Mouse (Mus musculus) heart, postnatal 0 days (tissue): ENCODE data around the gene Kcnd2. TPM values are rescaled to one million over a fixed set of nuclear protein-coding genes. Genes with fewer than 3 reads are reported as not detected.
A peak's percentile ranks its signal among the peaks of the same experiment; 100 is the strongest.

ENCODE experiments used
- ATAC-seq: fragments of 200-750 bp; cut with Nextera tagmentation; 2 replicates; pipeline ENCODE4 v1.8.0; 2017; ENCODE audit warnings: low read depth, moderate number of reproducible peaks, moderate library complexity; ENCODE audit not compliant: insufficient read depth
- DNase-seq: peaks from one replicate; pipeline ENCODE4 v3.0.0-alpha.2; 2016; ENCODE audit warnings: low spot score
- H3K27ac ChIP-seq: fragments of 300-500 bp; sonication (generic); 2 replicates; pipeline ENCODE4 v1.5.1; 2014; ENCODE audit warnings: low read depth, mild to moderate bottlenecking
- H3K27me3 ChIP-seq: fragments of 300-500 bp; sonication (generic); 2 replicates; pipeline ENCODE4 v1.6.1; 2014; ENCODE audit warnings: low read length, mixed read lengths; ENCODE audit not compliant: control insufficient read depth, insufficient read depth
- H3K36me3 ChIP-seq: fragments of 300-500 bp; sonication (generic); replicated peaks from 2 replicates; pipeline ENCODE4 v1.6.1; 2014; ENCODE audit warnings: low read length, mixed read lengths; ENCODE audit not compliant: control insufficient read depth, insufficient read depth
- H3K4me1 ChIP-seq: fragments of 300-500 bp; sonication (generic); 2 replicates; pipeline ENCODE4 v1.6.1; 2014; ENCODE audit warnings: antibody characterized with exemption; ENCODE audit not compliant: control insufficient read depth, insufficient read depth
- H3K4me2 ChIP-seq: fragments of 300-500 bp; sonication (generic); 2 replicates; pipeline ENCODE4 v1.6.1; 2014; ENCODE audit warnings: low read depth, mild to moderate bottlenecking, low read length, moderate library complexity
- H3K4me3 ChIP-seq: fragments of 300-500 bp; sonication (generic); 2 replicates; pipeline ENCODE4 v1.5.1; 2014; ENCODE audit warnings: low read depth, low read length
- H3K9ac ChIP-seq: fragments of 300-500 bp; sonication (generic); replicated peaks from 2 replicates; pipeline ENCODE4 v1.6.1; 2014; ENCODE audit warnings: low read depth, low read length, mixed read lengths
- H3K9me3 ChIP-seq: fragments of 300-500 bp; sonication (generic); replicated peaks from 2 replicates; pipeline ENCODE4 v1.6.1; 2016; ENCODE audit warnings: low read length; ENCODE audit not compliant: control insufficient read depth
- CTCF ChIP-seq: IDR thresholded peaks from 2 replicates; pipeline ENCODE4 v1.5.1; 2016; ENCODE audit warnings: antibody characterized with exemption, control low read depth, low read depth
- EP300 ChIP-seq: IDR thresholded peaks from 2 replicates; pipeline ENCODE4 v1.6.1; 2016; ENCODE audit warnings: antibody characterized with exemption, low read depth
- whole genome bisulfite sequencing: fragments of 180-500 bp; shearing (Covaris S2); extraction: QIAGEN DNeasy Blood & Tissue Kit; methylation state at CpG from one replicate; pipeline ENCODE4 v1.1.7; 2014; 5-methylcytosine and 5-hydroxymethylcytosine counted together
- polyA plus RNA-seq: library from polyadenylated mRNA; unstranded; fragments of >200 nt; fragmentation: Nextera tagmentation; extraction: Ambion mirVana; gene quantifications from 2 replicates; pipeline ENCODE4 v1.2.1, GENCODE M21; 2015
- total RNA-seq: library from RNA; depleted of rRNA; stranded (reverse); fragments of >200 nt; gene quantifications from 2 replicates; pipeline ENCODE4 v1.2.3, GENCODE M21; 2014; ENCODE audit warnings: low replicate concordance; rRNA removed

Kcnd2 gene
- total RNA-seq: 2.4 and 3.6 TPM in 2 replicates
- polyA plus RNA-seq: 1.1 and 1.6 TPM in 2 replicates

GRCm38 (mm10) chr6:21215491-21216191 lies at the start of gene Kcnd2:
Kcnd2 (plus strand) TSS chr6:21215503.
- Histone ChIP-seq H3K36me3 (no peaks in the 10 kb centered on the region), H3K27me3 (0 out of 2 replicates have a peak, but pooled peaks cover 6% of the 10 kb centered on the region), H3K4me1 (no peaks in the 10 kb centered on the region), H3K9me3 (no peaks in the 10 kb centered on the region), H3K4me3 (peak within 1 kb of the TSS; percentile 78), H3K4me2 (peak within 1 kb of the TSS; percentile 99), H3K27ac (peak within 1 kb of the TSS; percentile 8; the same call in 1 of the 2 replicates), H3K9ac (peak within 1 kb of the TSS; percentile 59)
- DNase-seq (no peak), ATAC-seq (no peak; the same call in 1 of the 2 replicates)
- no peak for TF ChIP-seq EP300
- no peak for TF ChIP-seq CTCF
- WGBS: 10% methylated on average over 34 of the region's 34 CpGs

- DNase-seq (no peak), ATAC-seq (no peak)
- no peaks in the 10 kb centered on the region for H3K27me3 ChIP-seq
- WGBS: 62% methylated on average over 1 of the region's 1 CpGs
- no peak overlapping the region for H3K4me2 ChIP-seq
- no peaks in the 10 kb centered on the region for H3K36me3 ChIP-seq
- H3K9ac ChIP-seq: no peak overlapping the region
- TF ChIP-seq CTCF (no peak), EP300 (no peak)
- no peaks in the 10 kb centered on the region for H3K4me1 ChIP-seq
- no peak overlapping the region for H3K4me3 ChIP-seq
- no peaks in the 10 kb centered on the region for H3K9me3 ChIP-seq
- no peak overlapping the region for H3K27ac ChIP-seq
These were observed 48.7 kb upstream of the Kcnd2 start for GRCm38 (mm10) chr6:21166611-21167010.

GRCm38 (mm10) chr6:21195341-21195740 lies 20.0 kb upstream of the Kcnd2 start:
- no peaks in the 10 kb centered on the region for H3K9me3 ChIP-seq
- H3K36me3 ChIP-seq: no peaks in the 10 kb centered on the region
- no peaks in the 10 kb centered on the region for H3K27me3 ChIP-seq
- 58% methylated on average over 2 of the region's 2 CpGs for WGBS
- TF ChIP-seq CTCF: no peak
- no peak for TF ChIP-seq EP300
- no peak overlapping the region for H3K27ac ChIP-seq
- no peak for DNase-seq
- H3K4me3 ChIP-seq: no peak overlapping the region
- no peaks in the 10 kb centered on the region for H3K4me1 ChIP-seq
- ATAC-seq: no peak
- no peak overlapping the region for H3K9ac ChIP-seq
- H3K4me2 ChIP-seq: no peak overlapping the region

GRCm38 (mm10) chr6:21213865-21214672 lies 1.2 kb upstream of the Kcnd2 start:
- H3K9me3 ChIP-seq: no peaks in the 10 kb centered on the region
- TF ChIP-seq EP300 (no peak), CTCF (peak; percentile 77)
- H3K4me3 ChIP-seq: peak overlapping the region; percentile 78
- 1% methylated on average over 29 of the region's 29 CpGs for WGBS
- H3K4me1 ChIP-seq: no peaks in the 10 kb centered on the region
- no peak overlapping the region for H3K27ac ChIP-seq
- H3K27me3 ChIP-seq: 0 out of 2 replicates have a peak, but pooled peaks cover 6% of the 10 kb centered on the region
- peak; percentile 3; the same call in 1 of the 2 replicates for ATAC-seq
- H3K9ac ChIP-seq: peak overlapping the region; percentile 59
- peak; percentile 83 for DNase-seq
- peak overlapping the region; percentile 99 for H3K4me2 ChIP-seq
- H3K36me3 ChIP-seq: no peaks in the 10 kb centered on the region

GRCm38 (mm10) chr6:21214673-21215490 lies 421 bp upstream of the Kcnd2 start:
- TF ChIP-seq CTCF (no peak), EP300 (no peak)
- 0 out of 2 replicates have a peak, but pooled peaks cover 6% of the 10 kb centered on the region for H3K27me3 ChIP-seq
- H3K27ac ChIP-seq: peak overlapping the region; percentile 8; the same call in 1 of the 2 replicates
- H3K9ac ChIP-seq: peak overlapping the region; percentile 59
- WGBS: under 1% methylated on average over 68 of the region's 83 CpGs
- H3K4me1 ChIP-seq: no peaks in the 10 kb centered on the region
- ATAC-seq: peak; percentile 76
- peak overlapping the region; percentile 99 for H3K4me2 ChIP-seq
- no peaks in the 10 kb centered on the region for H3K9me3 ChIP-seq
- H3K36me3 ChIP-seq: no peaks in the 10 kb centered on the region
- peak; percentile 62 for DNase-seq
- H3K4me3 ChIP-seq: peak overlapping the region; percentile 78
